In genomic region chr4:107253125-107254091, GRCm38 (mm10) we compare ENCODE assay signal across 8 mouse cellular contexts. TPM values are rescaled to one million over a fixed set of nuclear protein-coding genes. Genes with fewer than 3 reads are reported as not detected.
A peak's percentile ranks its signal among the peaks of the same experiment; 100 is the strongest.
DNase-seq lines count a peak whose midpoint lies in the region; ATAC-seq lines count a peak whose summit lies in the region.

Gene Lrrc42 (minus strand): TSS chr4:107253532.
Gene Hspb11 (plus strand): TSS chr4:107253593.

- H3K9ac ChIP-seq in hindbrain, embryonic 16.5 days (ENCODE audit: low read depth, low read length) = peak within 1 kb of the TSS; percentile 92

- H3K4me1 ChIP-seq in hindbrain, embryonic 16.5 days (ENCODE audit: control insufficient read depth, insufficient read depth, low read depth, low read length) = peaks cover 19% of the 10 kb centered on the region

- peak within 1 kb of the TSS; percentile 95 for H3K27ac ChIP-seq in hindbrain, embryonic 16.5 days (ENCODE audit: low read depth, low read length)
- peak within 1 kb of the TSS; percentile 10; the same call in 1 of the 2 replicates for H3K27ac ChIP-seq in macrophage

- WGBS in hindbrain, embryonic 16.5 days = under 1% methylated on average over 93 of the region's 101 CpGs
- 2% methylated on average over 68 of the region's 101 CpGs for WGBS in macrophage (ENCODE audit: missing documents)

- peak; percentile 97 for ATAC-seq in hindbrain, embryonic 16.5 days

- peak; percentile 92 for DNase-seq in WW6 (ENCODE audit: low read depth, low spot score)
- DNase-seq in cerebellum, postnatal 4 days (ENCODE audit: low spot score in 2 of 2) = peak; percentile 88 to 95
- peak; percentile 92 for DNase-seq in gastrocnemius, adult 18-20 months (ENCODE audit: low spot score)
- peak; percentile 89 to 92 for DNase-seq in left cerebral cortex, adult 18-20 months (ENCODE audit: low spot score in 2 of 2)
- DNase-seq in right cerebral cortex, adult 18-20 months = peak; percentile 95
- peak; percentile 86 for DNase-seq in urinary bladder, postnatal 10 days (ENCODE audit: low spot score)

- peaks cover 10% of the 10 kb centered on the region; the same call in 1 of the 2 replicates for H3K79me2 ChIP-seq in macrophage (ENCODE audit: inconsistent target)

- no peaks in the 10 kb centered on the region for H3K9me3 ChIP-seq in hindbrain, embryonic 16.5 days (ENCODE audit: control insufficient read depth, low read length)

- no peaks in the 10 kb centered on the region for H3K27me3 ChIP-seq in hindbrain, embryonic 16.5 days (replicated peaks; ENCODE audit: control insufficient read depth, insufficient read depth, low read length)

- peak within 1 kb of the TSS; percentile 89 for H3K4me3 ChIP-seq in hindbrain, embryonic 16.5 days (ENCODE audit: low read length)
- peak within 1 kb of the TSS; percentile 55 for H3K4me3 ChIP-seq in macrophage (ENCODE audit: inconsistent target)

- no peaks in the 10 kb centered on the region for H3K36me3 ChIP-seq in hindbrain, embryonic 16.5 days (ENCODE audit: control insufficient read depth, insufficient read depth, low read length)
- H3K36me3 ChIP-seq in macrophage (ENCODE audit: inconsistent target) = no peaks in the 10 kb centered on the region

- H3K4me2 ChIP-seq in hindbrain, embryonic 16.5 days (ENCODE audit: low read length) = peak within 1 kb of the TSS; percentile 75

RNA-seq across cellular contexts. Expression of gene Lrrc42, which starts in this region (rescaled TPM):
- total RNA-seq in gastrocnemius, adult 18-20 months (2021) = 1 to 10 TPM; 7.9 to 9.5 TPM
- 52.1 and 54.7 TPM in 2 replicates for polyA plus RNA-seq in hindbrain, embryonic 16.5 days (2015; fragmentation: Nextera tagmentation; extraction: Ambion mirVana)
- 10 to 100 TPM; 29.7 to 32.0 TPM for total RNA-seq in left cerebral cortex, adult 18-20 months (2021)
- 10 to 100 TPM in 10 of 26 experiments, 1 to 10 TPM in 16; 1.2 to 19.3 (median 7.0) TPM for total RNA-seq in macrophage (2018; cell fraction: chromatin; rRNA removed)
- total RNA-seq in macrophage (2018; cell fraction: cytosol; rRNA removed) = 10 to 100 TPM in 6 of 26 experiments, 1 to 10 TPM in 20; 5.8 to 11.5 (median 8.5) TPM
- total RNA-seq in macrophage (2018; cell fraction: nucleus; rRNA removed) = 10 to 100 TPM in 7 of 26 experiments, 1 to 10 TPM in 19; 2.4 to 14.9 (median 6.4) TPM
- 8.4 to 11.4 TPM (median 10.0 TPM) in 3 replicates for polyA plus RNA-seq in macrophage (2018)

RNA-seq across cellular contexts. Expression of gene Hspb11, which starts in this region (rescaled TPM):
- total RNA-seq in gastrocnemius, adult 18-20 months (2021) = 1 to 10 TPM; 9.2 to 9.7 TPM
- 31.1 and 36.8 TPM in 2 replicates for polyA plus RNA-seq in hindbrain, embryonic 16.5 days (2015; fragmentation: Nextera tagmentation; extraction: Ambion mirVana)
- total RNA-seq in left cerebral cortex, adult 18-20 months (2021) = 10 to 100 TPM; 17.8 to 18.6 TPM
- 10 to 100 TPM in 3 of 26 experiments, 1 to 10 TPM in 23; 1.1 to 10.6 (median 4.1) TPM for total RNA-seq in macrophage (2018; cell fraction: chromatin; rRNA removed)
- total RNA-seq in macrophage (2018; cell fraction: cytosol; rRNA removed) = 10 to 100 TPM; 11.1 to 28.7 (median 15.4) TPM
- 1 to 10 TPM; 2.0 to 8.5 (median 4.0) TPM for total RNA-seq in macrophage (2018; cell fraction: nucleus; rRNA removed)
- polyA plus RNA-seq in macrophage (2018) = 16.2 to 43.5 TPM (median 22.6 TPM) in 3 replicates

Comparison
In these comparisons a context has a peak if more than half of its experiments do, and no peak if none do; other contexts are left out.
1. Peak in every context shown above with its lines: DNase-seq, ATAC-seq, H3K4me3 ChIP-seq and H3K27ac ChIP-seq.